Mouse (Mus musculus): ENCODE results near the gene Jtb.

GRCm38 (mm10) chr3:90265034-90265931 is 33.9 kb downstream of the Jtb start, which contains the start of gene Dennd4b:
- TF ChIP-seq CTCF (conservative IDR thresholded peaks at IDR 0.05; ENCODE audit: insufficient read depth, insufficient read length, low read depth, low read length) (peak; percentile 76), POLR2A (IDR thresholded peaks at IDR 0.05; ENCODE audit: low read depth, low read length) (peak; percentile 43)
